Mouse (Mus musculus) urinary bladder, postnatal 4 days (tissue): ENCODE results near the gene Tmem56.

Source experiments
- DNase-seq, 2 experiments: peaks; one replicate each; pipeline ENCODE4 v3.0.0; 2021 to 2022; ENCODE audit warnings: low spot score in 2 of 2

Tmem56 gene

DNA sequence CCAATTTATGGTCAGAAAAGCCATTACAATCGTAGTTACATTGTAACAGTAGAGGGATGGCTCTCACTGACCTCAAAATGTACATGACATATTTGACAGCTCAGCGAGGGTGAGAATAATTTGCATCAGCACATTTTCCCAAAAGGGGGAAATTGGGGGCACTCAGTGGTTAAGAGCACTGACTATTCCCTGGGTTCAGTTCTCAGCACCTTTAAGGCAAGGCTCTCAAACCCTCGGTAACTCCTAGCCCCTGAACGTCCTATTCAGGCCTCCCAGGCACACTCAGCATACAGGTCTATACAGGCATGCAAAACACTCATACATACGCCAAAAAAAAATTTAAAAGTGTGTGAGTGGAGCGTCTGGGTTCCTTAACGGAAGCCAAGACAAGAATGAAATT lies 112.3 kb downstream of the Tmem56 start:
- DNase-seq: no peak

DNA sequence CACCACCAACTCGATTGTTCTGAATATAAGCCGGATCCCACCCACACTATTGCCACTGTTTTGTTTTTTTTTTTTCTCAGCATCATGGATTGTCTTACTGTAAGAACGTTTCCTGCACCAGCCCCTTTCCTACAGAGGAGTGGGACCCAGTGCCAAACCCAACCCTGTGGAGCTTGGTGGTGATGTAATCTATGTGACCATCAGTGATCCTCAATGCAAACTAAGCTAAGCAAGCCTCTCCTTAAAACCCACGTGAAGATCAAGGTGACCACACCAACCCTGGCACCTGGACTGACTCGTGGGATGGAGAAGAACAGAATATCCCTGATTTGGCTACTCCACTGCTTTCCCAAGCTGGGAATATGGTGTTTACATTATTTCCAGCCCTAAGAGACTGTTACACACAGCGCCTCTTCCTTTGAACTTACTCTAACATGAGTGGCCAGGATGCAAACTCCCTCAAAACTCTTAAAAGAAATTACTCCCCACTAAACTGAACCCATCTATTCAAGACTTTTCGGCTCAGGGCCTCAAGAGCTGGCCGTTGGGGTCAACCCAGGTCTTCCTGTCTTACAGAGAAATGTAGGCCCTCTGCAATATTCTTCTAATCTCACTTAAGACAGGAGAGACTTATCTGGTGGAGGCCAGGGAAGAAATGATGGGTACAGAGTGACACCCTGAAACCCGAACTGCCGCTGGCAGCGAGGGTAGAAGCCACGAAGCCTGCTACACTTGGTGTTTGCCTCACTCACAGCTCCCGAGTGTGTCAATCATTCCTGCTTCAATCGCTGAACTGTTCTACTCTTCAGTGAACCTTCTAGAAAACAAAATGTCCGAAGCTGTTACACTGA lies 113.6 kb downstream of the Tmem56 start:
- DNase-seq: no peak

DNA sequence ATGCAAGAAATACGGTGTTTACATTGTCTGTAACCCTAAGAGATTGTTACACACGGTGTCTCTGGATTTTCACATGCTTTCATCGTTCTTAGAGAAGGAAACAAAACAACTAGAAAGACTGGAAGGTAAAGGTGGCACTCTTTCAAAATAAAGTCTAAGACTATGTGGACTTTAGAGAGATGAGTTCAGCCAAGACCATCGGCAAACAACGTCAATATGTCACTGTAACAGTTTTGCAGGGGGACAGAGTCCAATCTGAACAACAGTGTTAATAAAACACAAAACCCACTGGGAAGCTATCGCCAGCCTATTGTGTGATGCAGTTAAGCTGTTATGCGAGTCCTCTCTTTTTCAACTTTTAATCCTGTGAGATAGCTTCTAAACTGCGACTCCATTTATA lies 114.3 kb downstream of the Tmem56 start:
- no peak for DNase-seq

DNA sequence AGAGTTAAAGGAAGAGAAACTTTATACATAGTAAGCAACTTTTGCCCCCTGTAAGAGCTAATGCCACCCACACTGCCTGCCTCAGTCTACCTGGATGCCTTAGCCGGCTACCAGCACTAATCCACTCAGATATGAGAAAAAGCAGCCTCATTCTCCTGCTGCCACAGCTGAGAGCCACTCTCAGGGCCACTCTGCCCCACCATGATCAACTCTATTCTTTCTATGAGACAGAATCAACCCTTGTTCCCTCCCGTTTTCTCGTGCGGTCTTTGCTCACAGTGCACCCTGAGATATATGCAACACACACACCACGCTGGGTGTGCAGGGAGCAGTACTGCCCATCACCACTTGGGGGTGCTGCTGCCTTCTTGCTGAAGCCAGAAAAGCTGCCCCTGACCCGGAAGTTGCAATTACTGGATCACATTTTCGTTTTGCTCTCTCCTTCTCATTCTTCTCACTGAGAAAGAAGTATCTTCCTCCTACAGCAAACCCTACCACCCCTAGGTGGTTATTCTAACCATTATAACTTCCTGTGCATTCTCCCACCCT lies 119.6 kb downstream of the Tmem56 start:
- peak; percentile 23 to 76 for DNase-seq

DNA sequence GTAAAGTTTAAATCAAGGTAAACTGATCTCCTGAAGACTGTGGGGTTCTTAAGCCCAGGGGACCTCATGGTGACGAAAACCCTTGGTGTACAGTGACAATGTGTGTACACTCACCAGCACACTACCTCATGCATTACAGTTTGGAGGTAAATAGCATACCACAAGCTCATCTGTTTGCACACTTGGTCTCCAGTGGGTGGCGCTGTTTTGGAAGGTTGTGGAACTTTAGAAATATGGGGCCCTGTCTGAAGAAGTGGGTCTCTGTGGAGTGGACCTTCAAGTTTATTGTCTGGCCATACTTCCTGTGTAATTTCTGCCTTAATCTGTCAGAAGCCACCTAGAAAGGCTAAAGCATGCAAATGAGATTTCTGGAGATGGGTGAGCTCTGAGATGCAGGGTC lies 121.2 kb downstream of the Tmem56 start:
- DNase-seq: no peak

DNA sequence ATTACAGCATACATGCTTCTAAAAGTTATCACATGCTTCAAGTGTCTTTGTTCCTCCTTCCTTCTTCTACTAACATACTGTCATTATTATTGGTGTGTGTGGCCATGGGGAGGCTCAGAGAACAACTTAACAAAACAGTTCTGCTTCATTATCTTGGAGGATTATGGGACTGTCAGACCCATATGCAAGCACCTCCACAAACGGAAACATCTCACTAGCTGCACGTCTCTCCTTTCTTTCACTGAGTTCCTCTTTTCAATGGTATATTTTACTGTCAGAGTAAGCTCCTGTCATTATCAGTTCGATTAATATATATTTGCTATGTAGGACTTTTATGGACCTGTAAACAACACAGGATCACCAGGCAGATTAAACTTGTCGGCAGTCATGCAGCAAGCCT lies 122.5 kb downstream of the Tmem56 start:
- no peak for DNase-seq

DNA sequence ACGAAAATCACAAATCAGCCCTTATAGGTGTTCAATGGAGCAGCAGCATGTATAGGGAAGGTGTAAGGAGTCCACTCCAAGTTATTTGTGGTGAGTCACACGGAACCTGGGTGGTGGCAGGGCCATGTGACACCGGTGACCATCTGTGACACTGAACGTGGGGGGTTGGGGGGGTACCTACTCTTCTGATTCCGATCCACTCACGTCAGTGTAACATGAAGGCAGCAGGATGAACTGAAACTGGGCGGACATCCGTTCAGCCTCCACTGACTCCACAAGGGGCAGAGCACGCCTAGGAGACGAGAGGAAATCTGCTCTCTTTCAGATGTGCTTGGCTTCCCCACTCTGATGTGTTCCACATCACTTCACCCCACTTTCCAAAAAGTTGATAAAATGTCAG lies 123.3 kb downstream of the Tmem56 start:
- DNase-seq: no peak

DNA sequence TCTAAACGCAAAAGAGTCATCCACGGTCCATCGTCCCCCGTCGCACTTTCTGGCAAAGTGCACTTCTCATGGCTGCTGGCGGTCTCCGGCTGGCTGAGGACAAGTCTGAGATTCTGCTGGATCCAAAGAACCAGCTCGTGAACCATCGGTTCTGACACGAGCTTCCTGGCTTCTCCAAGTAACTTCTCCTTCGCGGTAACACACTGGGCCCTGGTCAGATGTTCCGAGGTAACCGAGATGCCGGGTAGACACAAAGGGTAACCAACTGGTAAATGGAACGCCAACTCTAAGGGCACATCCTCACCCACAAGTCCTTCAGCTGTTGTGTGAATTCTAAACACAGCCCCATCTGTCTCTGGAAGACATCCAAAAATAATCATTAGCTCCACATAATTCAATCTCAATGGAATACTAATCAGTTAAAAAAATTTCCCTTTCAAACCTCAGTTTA lies 124.0 kb downstream of the Tmem56 start:
- no peak for DNase-seq

DNA sequence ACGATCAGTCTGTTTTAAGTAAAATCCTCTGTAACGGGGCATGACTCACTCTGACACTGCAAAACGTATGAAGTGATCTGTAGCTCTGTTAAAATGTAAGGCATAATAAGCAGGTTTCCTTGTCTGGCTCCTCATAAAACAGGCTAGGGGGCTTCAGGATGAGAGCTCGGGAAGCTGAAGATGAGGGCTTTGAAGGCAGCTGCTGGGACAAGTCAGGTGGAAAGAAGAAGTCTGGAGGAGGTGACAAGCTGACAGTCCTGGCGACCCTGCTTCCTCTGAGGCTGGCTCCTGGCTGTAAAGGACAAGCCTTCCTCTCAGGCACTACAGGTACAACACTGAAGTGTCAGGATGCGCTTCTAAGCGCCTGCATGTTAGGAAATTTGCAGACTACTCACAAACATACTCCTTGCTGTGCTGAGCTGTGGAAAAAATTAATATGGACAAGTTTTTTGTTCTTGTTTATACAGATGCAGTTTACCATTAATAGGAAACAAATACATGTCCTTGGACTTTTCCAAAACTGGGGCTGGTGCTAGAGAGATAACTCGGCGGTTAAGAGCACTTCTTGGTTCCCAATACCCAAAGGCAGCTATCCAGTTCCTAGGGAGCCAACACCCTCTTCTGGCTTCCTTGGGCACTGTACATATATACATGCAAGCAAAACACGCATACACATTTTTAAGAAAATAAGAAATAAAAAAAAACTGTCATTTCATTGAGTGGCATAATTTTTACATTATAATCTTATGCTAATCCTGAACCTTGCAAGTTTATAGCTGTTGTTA lies 125.2 kb downstream of the Tmem56 start:
- no peak for DNase-seq

DNA sequence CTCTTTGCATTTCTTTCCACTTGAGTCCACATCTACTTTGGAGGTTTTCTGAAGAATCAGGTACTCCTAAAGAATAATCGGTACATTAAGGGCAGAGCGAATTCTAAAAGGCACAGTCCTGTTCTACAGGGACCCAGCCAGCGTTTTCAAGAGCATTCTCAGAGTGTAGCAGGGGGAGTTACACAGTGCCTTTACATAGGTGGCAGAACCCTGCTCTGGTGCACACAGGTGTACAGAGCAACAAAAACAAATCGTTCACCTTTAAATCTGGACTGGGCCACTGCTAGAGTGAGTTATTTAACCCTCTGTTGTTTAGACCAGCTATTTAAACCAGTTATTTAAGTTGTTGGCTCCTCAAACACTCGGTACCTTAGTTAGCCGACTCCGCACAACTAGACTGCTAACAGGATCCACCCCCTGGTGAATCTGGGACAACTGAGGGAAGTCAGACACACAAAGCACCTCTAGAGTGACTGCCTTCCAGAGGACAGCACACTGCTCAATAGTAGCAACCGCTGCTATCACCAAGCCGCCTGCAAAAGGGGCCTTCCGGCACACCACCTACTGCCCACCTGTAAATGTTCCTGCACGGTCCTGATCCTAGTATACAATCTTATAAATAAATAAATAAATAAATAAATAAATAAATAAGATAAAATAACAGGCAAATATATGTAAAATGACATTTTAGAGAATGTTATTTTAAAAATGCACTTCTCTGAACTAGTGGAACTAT lies 126.3 kb downstream of the Tmem56 start:
- DNase-seq: no peak

DNA sequence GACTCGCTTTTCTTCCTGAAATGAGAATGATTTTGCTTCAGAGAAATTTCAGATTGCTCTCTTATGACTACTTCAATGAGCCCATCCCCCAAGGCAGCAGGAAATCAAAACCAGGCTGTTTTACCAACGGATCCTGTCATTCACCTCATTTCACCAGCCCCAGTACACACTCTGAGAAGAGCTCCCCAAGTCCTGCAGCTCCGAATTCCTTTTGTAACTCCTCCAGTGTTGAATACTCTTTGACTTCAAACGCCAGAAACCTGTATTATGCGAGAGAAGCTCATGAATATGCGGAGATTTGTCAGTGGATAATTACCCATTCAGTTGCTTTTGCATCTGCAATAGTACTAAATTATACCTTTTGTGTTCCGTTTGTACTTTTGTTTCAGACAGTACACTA lies 126.9 kb downstream of the Tmem56 start:
- DNase-seq: no peak
